Mouse (Mus musculus): ENCODE results near the gene Coa3.

DNA sequence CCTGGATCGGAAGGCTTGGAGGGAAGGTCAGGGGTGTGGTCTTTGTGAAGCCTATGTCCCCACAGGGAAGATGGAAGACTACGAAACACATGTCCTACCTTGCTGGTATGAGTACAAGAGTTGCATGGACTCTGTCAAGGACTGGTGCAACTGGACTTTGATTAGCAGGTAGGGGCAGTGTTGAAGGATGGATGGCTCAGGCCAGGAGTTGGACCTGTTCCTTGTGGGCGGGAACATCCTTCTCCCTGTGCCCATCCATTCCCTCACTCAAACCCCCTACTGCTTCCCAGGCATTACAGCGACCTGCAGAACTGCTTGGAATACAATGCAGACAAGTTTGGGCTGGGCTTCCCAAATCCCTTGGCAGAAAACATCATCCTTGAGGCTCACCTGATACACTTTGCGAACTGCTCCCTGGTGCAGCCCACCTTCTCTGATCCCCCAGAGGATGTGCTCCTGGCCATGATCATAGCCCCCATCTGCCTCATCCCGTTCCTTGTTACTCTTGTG is 31.3 kb downstream of the Coa3 start:
- TF ChIP-seq CTCF (IDR thresholded peaks at IDR 0.05; ENCODE audit: borderline replicate concordance, extremely low read depth, insufficient read depth, insufficient read length) (no peak), POLR2A (IDR thresholded peaks at IDR 0.05; ENCODE audit: borderline replicate concordance, extremely low read depth, insufficient read depth, insufficient read length, poor library complexity, severe bottlenecking) (no peak)
